Mouse (Mus musculus): ENCODE measurements around the gene Tcta. TPM values are rescaled to one million over a fixed set of nuclear protein-coding genes. Genes with fewer than 3 reads are reported as not detected.
"Not testable (repeated sequence)": the region's sequence is repeated elsewhere in the genome, so short reads cannot be mapped to it uniquely, and the experiment has no call there.

Tcta gene
- polyA plus RNA-seq, 1 experiment from 2014 or later = 28.2 TPM

DNA sequence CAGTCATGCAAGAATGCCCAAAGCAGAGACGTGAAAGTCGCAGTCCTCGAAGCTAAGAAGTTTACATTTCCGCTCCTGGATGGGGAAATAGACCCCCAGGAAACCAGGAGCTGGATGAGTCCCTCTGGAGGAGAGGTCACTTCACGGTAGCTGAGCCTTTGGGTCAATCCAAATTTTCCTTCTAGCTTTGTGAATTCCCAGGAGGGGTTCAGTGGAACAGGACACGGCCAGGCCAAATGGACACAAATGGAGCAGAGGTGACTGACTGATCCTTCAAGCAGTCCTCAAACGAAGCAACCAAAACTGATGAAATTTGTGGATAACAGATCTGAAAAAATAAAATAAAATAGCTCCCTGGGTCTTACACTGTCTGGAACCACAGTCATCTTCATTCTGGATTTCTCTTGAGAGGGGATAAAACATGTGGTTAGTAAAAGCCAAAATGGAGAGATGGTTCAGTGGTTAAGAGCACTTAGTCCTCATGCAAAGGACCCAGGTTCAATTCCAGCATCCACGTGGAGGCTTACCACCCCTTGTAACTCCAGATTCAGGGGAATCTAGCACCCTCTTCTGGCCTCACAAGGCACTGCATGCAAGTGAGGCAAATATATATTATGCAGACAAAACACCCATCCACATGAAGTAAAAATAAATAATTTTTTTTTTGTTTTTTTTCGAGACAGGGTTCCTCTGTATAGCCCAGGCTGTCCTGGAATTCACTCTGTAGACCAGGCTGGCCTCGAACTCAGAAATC lies 27.1 kb downstream of the Tcta start:
- no peak for DNase-seq (ENCODE audit: low spot score)
- Histone ChIP-seq H3K27me3 (ENCODE audit: insufficient read depth, poor library complexity, severe bottlenecking) (no peaks in the 10 kb centered on the region), H3K27ac (no peak overlapping the region), H3K9me3 (no peaks in the 10 kb centered on the region), H3K4me3 (no peak overlapping the region), H3K4me1 (peaks cover 24% of the 10 kb centered on the region), H3K36me3 (no peaks in the 10 kb centered on the region)
- 70% methylated on average over 10 of the region's 10 CpGs for WGBS

DNA sequence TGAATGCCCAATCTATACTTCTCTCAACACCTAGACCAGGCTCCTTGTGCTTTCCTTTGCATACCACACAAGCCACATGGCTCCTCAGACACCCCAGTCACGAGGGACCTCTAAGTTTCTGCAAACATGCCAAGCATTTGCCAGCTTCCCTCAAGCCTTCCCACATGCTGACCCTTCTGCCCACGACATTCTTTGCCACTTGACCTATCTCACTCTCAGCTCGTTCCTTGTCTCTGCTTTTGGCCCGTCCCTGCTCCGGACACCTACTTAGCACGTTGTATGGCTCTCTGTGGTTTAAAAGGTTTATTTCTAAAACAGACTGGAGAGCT lies 30.7 kb downstream of the Tcta start:
- Histone ChIP-seq H3K4me1 (peaks cover 41% of the 10 kb centered on the region), H3K27ac (peak overlapping the region; percentile 76), H3K27me3 (ENCODE audit: insufficient read depth, poor library complexity, severe bottlenecking) (no peaks in the 10 kb centered on the region), H3K4me3 (no peak overlapping the region), H3K9me3 (no peaks in the 10 kb centered on the region), H3K36me3 (no peaks in the 10 kb centered on the region)
- 21% methylated on average over 6 of the region's 6 CpGs for WGBS
- no peak for DNase-seq (ENCODE audit: low spot score)

DNA sequence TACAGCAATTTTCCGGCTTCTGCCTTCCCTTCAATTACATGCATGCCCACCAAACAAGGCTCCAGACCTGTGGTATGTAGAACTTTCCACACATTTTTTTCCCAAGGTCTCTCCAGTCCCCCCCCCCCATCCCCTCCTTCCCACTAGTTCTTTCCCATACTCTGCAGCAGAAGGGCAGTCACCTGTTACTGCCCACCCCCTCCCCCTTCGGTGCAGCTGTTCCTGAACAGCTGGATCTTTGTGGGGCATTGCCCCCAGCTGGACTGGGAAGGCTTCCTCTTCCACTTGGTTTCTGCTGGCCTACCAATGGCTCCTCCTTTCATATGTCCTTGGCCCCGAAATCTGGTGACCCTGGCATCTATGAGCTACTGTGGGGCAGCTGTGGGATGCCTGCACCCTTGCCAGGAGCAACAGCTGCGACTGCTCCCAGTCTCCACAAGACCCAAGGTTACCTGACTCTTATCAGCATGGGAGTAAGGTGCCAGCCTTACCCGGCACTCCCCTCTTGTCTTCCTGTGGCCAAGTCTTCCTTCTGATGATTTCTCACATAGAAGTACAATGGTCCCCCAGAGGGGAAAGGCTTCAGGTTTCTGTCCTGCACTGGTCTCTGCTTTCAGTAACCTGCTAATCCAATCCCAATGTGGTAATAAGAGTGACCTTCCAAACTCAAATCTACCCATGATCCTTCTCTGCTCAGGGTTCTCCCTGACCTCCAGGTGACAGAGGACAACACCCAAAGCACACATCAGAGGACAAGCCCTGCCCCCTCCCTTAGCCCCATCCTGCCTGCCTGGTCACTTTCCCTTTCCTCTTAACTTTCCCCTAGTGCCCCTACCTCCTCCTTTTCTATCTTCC lies 31.3 kb downstream of the Tcta start:
- Histone ChIP-seq H3K36me3 (no peaks in the 10 kb centered on the region), H3K27ac (peak overlapping the region; percentile 76), H3K4me3 (no peak overlapping the region), H3K4me1 (peaks cover 36% of the 10 kb centered on the region), H3K27me3 (ENCODE audit: insufficient read depth, poor library complexity, severe bottlenecking) (no peaks in the 10 kb centered on the region), H3K9me3 (no peaks in the 10 kb centered on the region)
- DNase-seq (ENCODE audit: low spot score) = no peak
- 70% methylated on average over 5 of the region's 5 CpGs for WGBS

DNA sequence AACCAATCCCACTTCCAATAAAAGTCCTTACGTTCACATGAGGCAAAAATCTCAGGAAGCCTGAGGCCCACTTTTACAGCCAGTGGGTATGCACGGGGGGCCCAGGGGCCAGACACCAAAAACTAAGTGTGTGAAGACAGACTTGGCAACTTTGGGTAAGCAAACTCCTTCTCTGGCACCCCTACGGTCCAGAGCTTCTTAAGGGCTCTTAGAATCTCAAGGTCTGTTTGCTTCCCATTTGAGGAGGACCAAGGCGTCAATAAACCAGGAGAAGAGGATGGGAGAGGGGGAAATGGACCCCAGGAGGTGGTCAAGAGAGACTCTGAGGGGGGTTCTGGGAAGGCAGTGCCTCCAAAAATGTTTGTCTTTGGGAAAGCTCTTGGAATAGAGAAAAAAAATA lies 32.5 kb downstream of the Tcta start:
- no peak overlapping the region for H3K27ac ChIP-seq
- no peaks in the 10 kb centered on the region for H3K9me3 ChIP-seq
- DNase-seq (ENCODE audit: low spot score) = no peak
- 81% methylated on average over 4 of the region's 4 CpGs for WGBS
- H3K36me3 ChIP-seq = no peaks in the 10 kb centered on the region
- peaks cover 44% of the 10 kb centered on the region for H3K4me1 ChIP-seq
- H3K27me3 ChIP-seq (ENCODE audit: insufficient read depth, poor library complexity, severe bottlenecking) = no peaks in the 10 kb centered on the region
- no peak overlapping the region for H3K4me3 ChIP-seq

DNA sequence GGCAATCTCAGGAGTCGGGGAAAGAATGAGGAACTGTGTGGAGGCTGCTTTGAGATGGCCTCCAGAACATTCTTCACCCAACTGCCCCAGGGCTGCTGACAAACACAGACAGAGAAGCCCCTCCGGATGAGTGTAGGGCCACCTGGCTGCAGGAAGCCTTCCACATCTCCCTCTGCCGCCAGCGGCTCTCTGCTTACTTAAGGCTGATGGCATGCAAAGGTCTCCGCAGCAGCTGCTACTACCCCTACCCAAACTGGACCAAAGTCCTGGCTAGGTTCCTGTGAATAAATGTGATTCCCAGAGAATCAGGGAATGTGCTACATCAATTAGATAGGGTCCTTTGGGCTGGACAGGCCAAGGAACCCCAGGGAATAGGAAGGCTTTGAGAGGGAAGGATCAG lies 33.3 kb downstream of the Tcta start:
- H3K4me1 ChIP-seq = peaks cover 48% of the 10 kb centered on the region
- no peaks in the 10 kb centered on the region for H3K9me3 ChIP-seq
- H3K4me3 ChIP-seq = no peak overlapping the region
- no peaks in the 10 kb centered on the region for H3K27me3 ChIP-seq (ENCODE audit: insufficient read depth, poor library complexity, severe bottlenecking)
- no peaks in the 10 kb centered on the region for H3K36me3 ChIP-seq
- no peak for DNase-seq (ENCODE audit: low spot score)
- 49% methylated on average over 5 of the region's 5 CpGs for WGBS
- H3K27ac ChIP-seq = peak overlapping the region; percentile 65

DNA sequence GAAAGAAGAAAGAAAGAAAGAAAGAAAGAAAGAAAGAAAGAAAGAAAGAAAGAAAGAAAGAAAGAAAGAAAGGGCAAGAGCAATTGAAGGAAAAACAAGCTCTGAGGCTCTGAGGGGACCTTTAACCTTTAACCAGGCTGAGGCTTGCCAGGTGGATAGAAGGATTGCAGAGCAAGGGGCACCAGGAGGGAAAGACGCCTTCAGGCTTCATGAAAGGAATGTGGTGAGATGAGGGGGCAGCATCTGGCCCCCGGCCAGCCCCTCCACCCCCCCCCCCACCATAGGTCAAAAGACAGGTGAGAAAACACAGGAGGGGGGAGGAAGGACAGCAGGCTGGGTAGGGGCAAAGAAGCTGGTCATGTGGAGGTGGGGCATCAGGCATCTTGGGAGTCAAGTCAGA lies 34.0 kb downstream of the Tcta start:
- Histone ChIP-seq H3K4me1 (peaks cover 51% of the 10 kb centered on the region), H3K9me3 (no peaks in the 10 kb centered on the region), H3K4me3 (no peak overlapping the region), H3K27ac (peak overlapping the region; percentile 65; the same call in 1 of the 2 replicates), H3K27me3 (ENCODE audit: insufficient read depth, poor library complexity, severe bottlenecking) (no peaks in the 10 kb centered on the region), H3K36me3 (no peaks in the 10 kb centered on the region)
- DNase-seq (ENCODE audit: low spot score) = no peak
- 18% methylated on average over 2 of the region's 2 CpGs for WGBS

DNA sequence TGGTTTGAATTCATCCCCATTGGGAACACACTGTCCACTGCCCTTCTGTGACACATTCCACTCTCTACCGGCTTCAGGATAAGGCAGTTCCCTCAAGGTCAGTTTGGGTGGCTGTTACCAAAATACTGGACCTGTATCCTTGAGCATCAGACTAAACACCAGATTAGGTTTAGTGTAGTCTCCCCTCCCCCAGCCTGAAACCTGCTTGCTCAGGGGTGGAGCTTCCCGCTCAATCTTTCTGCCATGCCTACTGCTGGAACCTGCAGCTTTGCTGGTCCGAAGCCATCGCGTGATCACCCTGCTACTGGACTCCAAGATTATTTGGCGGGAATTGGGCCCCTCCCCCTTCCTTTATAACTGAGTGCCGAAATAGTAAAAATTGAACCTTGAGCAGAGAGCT lies 37.3 kb downstream of the Tcta start:
- peaks cover 59% of the 10 kb centered on the region for H3K4me1 ChIP-seq
- 0 out of 2 replicates have a peak overlapping the region, but pooled peaks have one; percentile 22 for H3K27ac ChIP-seq

DNA sequence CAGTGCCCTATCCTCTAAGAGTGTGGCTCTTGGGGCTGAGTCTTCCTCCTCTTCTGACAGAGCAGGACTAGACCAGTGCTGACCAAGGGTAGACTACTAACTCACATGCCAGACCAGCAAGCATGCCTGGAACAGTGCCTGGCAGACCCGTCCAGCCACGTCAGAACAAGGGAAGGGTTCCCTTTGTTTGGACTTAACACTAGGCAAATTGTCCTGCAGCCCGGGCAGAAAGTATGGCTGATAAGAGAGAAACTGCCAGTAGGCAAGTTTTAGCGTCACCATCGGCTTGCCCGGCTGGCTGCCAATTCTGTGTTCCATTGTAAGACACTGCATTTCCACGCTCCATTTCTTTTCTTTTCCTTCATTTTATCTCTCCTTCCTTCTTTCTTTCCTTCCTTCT lies 38.3 kb downstream of the Tcta start:
- H3K36me3 ChIP-seq = no peaks in the 10 kb centered on the region
- H3K4me3 ChIP-seq = no peak overlapping the region
- DNase-seq (ENCODE audit: low spot score) = no peak
- 63% methylated on average over 7 of the region's 7 CpGs for WGBS
- peaks cover 57% of the 10 kb centered on the region for H3K4me1 ChIP-seq
- no peaks in the 10 kb centered on the region for H3K27me3 ChIP-seq (ENCODE audit: insufficient read depth, poor library complexity, severe bottlenecking)
- H3K9me3 ChIP-seq = no peaks in the 10 kb centered on the region
- peak overlapping the region; percentile 32 for H3K27ac ChIP-seq

More for the DNA sequence above, 37.3 kb downstream of the Tcta start:
- H3K9me3 ChIP-seq; H3K36me3 ChIP-seq; H3K4me3 ChIP-seq; DNase-seq (ENCODE audit: low spot score); H3K27me3 ChIP-seq (ENCODE audit: insufficient read depth, poor library complexity, severe bottlenecking): not testable (repeated sequence)
- WGBS = 69% methylated on average over 7 of the region's 7 CpGs

DNA sequence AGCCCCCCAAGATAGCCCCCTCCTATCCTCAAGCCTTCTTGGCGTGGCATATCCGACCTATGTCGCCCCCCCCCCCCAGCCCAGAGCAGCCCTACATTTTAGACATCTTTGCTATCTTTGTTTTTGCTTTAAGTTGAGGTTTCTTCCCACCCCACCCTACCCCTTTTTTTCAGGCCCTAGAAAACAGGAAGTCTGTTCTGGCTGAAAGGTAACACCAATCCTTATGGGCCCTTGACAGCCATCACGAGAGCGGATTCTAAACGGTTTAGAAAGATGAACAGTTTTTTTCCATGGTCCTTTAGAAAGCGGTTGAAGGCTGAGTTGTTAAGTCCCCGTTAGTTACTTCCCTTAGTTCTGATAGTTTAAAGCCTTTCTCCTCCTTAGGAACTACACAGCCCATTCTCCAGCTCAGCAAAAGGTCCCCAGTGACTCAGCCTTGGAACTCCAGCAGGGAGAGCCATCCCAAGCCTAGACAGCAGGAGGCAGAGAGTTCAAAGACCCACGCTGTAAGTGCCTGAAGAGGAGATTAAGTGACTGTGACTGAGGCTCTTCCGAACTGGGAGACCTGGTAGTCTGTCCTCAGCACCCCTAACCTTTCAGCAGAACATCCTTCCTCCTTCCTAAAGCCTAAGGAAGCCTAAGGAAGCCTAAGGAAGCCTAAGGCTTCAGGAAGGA lies 39.6 kb downstream of the Tcta start:
- WGBS = 51% methylated on average over 10 of the region's 10 CpGs
- Histone ChIP-seq H3K27ac (peak overlapping the region; percentile 74; the same call in 1 of the 2 replicates), H3K27me3 (ENCODE audit: insufficient read depth, poor library complexity, severe bottlenecking) (no peaks in the 10 kb centered on the region), H3K36me3 (no peaks in the 10 kb centered on the region), H3K9me3 (no peaks in the 10 kb centered on the region), H3K4me1 (peaks cover 53% of the 10 kb centered on the region), H3K4me3 (no peak overlapping the region)
- DNase-seq (ENCODE audit: low spot score) = no peak

DNA sequence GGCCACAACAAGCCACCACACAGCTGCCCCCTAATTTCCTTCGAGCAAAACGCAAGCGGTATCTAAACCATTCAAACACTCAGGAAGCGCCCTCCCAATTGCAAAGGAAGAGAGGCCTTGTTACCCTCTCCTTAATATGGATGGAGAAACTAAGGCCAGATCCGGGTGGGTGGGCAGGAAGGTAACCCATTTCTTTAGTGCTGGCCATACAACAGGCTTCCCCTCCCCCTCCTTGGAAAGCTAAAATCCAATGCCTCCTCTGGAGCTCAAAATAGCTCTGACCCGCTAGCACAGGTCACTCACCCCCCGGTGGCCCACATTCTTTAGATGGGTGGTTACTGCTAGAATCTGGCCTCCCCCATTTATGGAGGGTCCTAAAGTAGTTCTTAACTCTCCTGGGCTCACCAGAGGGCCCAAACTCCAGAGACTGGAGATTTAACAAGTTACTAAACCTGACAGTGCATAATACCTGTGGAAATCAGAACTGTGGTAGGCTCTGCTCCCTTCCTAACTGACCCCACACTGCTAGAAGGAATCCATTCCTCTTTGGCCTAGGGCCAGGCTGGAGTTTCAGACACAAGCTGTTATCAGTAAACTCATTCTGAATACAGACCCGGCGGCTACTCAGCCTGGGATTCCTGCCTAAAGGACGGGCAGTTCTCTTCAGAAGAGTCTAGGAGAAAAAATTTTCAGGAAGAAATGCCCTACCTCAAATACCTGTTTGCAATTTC lies 41.6 kb downstream of the Tcta start:
- peaks cover 67% of the 10 kb centered on the region for H3K4me1 ChIP-seq
- no peaks in the 10 kb centered on the region for H3K27me3 ChIP-seq (ENCODE audit: insufficient read depth, poor library complexity, severe bottlenecking)
- peak overlapping the region; percentile 99 for H3K4me3 ChIP-seq
- H3K36me3 ChIP-seq = no peaks in the 10 kb centered on the region; the same call in 1 of the 2 replicates
- no peaks in the 10 kb centered on the region for H3K9me3 ChIP-seq
- H3K27ac ChIP-seq = peak overlapping the region; percentile 98
- DNase-seq (ENCODE audit: low spot score) = peak; percentile 88
- WGBS = 3% methylated on average over 10 of the region's 10 CpGs

DNA sequence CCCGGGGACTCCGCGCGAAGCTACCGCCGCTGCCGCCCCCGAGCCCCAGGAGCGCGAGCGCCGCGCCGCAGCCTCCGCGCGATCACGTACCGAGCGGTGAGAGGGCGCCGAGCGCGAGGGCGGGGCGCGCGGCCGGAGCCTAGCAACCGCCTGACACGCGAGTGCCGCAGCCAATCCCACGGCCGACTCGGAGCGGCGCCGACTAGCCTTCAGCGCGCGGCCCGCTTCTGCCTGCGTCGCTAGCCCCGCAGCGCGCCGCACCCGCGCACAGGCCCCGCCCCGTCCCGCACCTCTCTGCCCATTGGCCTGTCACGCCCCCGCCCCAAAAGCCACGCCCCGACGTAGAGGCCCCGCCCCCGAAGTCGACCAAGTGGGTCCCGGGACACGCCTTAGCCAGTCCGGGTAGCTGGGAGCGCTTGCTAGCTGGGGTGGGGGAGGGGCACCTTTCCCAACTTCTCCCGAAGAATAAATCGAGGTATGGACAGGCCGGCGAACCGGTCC lies 42.2 kb downstream of the Tcta start, which contains the start of gene Dag1:
Gene Dag1 (minus strand): TSS at position 269 of the 501 bp plus-strand sequence.
- DNase-seq (ENCODE audit: low spot score) = peak; percentile 99
- peak within 1 kb of the TSS; percentile 99 for H3K4me3 ChIP-seq
- no peaks in the 10 kb centered on the region for H3K27me3 ChIP-seq (ENCODE audit: insufficient read depth, poor library complexity, severe bottlenecking)
- no peaks in the 10 kb centered on the region for H3K9me3 ChIP-seq
- under 1% methylated on average over 71 of the region's 71 CpGs for WGBS
- H3K4me1 ChIP-seq = peaks cover 71% of the 10 kb centered on the region
- H3K36me3 ChIP-seq = no peaks in the 10 kb centered on the region; the same call in 1 of the 2 replicates
- H3K27ac ChIP-seq = peak within 1 kb of the TSS; percentile 98

DNA sequence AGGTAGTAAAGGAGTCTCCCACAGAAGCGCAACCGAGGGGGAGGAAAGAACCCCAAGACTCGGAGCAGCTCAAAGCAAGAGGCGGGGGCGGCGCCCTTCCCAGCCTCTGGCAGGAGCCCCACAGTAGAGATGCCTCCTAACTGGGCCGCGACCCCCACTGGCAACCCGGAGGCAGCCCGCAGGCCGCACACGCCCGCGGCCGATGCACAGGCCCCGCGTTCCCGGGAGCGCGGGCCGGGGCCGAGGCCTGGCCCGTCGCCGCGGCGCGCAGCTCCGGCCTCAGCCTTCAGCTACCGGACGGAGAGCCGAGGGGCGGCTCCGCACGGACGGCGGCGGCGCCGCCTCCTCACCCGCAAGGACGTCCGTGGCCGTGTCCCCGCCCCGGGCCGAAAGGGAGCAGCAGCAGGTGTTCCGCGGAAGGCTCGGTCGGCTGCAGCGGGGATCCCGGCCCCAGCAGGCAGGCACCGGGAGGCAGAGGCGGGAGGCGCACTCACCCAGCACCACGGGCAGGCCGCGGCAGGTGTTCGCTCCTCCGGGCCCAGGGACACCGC lies 42.8 kb downstream of the Tcta start:
- H3K4me1 ChIP-seq = peaks cover 68% of the 10 kb centered on the region
- peak overlapping the region; percentile 99 for H3K4me3 ChIP-seq
- H3K27me3 ChIP-seq (ENCODE audit: insufficient read depth, poor library complexity, severe bottlenecking) = no peaks in the 10 kb centered on the region
- peak overlapping the region; percentile 98 for H3K27ac ChIP-seq
- DNase-seq (ENCODE audit: low spot score) = peak; percentile 88
- no peaks in the 10 kb centered on the region; the same call in 1 of the 2 replicates for H3K36me3 ChIP-seq
- WGBS = under 1% methylated on average over 57 of the region's 62 CpGs
- no peaks in the 10 kb centered on the region for H3K9me3 ChIP-seq

Measured in heart, embryonic 10.5 days (tissue).